Mouse (Mus musculus): Measurements from ENCODE around the gene Rpl27.
A peak's percentile ranks its signal among the peaks of the same experiment; 100 is the strongest.
"Not testable (repeated sequence)": the region's sequence is repeated elsewhere in the genome, so short reads cannot be mapped to it uniquely, and the experiment has no call there.

The Rpl27 gene

GRCm38 (mm10) chr11:101442127-101442693 lies at the start of gene Rpl27:
Rpl27 (plus strand) TSS chr11:101442298.
- peak; percentile 95 to 96 for DNase-seq

- DNase-seq, result peak; percentile 50
Observed at GRCm38 (mm10) chr11:101395110-101395509, 47.0 kb upstream of the Rpl27 start.

DNA sequence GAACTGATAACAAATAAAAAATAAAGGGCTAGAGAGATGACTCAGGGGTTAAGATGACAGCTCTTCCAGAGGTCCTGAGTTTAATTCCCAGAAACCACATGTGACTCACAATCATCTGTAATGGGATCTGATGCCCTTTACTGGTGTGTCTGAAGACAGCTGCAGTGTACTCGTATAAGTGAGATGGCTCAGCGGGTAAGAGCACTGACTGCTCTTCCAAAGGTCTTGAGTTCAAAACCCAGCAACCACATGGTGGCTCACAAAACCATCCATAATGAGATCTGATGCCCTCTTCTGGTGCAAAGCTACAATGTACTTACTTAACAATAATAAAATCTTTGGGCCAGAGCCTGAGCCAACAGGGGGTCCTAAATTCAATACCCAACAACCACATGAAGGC lies 26.8 kb upstream of the Rpl27 start:
- no peak for DNase-seq

DNA sequence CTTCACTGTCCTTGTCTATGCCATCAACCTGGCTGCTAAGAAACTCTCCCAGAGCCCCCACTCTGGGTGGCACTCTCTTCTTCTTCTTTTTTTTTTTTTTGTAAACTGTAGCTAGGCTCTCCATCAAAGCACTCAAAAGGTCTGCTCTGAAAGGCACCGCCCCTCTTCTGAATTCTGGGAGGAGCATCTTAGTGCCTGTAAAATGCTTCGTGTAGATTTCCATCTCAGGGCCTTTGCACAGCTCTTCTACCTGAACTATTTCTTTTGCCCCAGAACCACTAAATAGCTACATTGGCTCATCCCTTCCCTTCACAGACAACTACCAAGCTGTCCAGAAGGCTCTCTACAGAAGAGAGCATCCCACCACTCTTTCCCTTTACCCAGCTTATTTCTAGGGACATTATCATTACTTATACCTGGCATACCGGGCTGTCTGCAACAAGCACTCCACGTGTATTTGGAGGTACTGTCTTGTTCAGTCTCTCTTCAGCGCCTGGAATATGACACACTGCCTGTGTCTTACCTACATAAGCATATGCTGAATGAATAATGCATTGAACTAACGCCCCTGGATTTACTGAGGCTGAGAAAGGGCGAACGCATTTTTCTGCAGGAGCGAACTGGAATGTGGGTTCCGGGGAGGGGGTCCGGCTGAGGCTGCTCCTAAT lies 25.5 kb upstream of the Rpl27 start:
- no peak for DNase-seq

GRCm38 (mm10) chr11:101417101-101417855 lies 24.8 kb upstream of the Rpl27 start, which contains the start of gene Aarsd1:
Aarsd1 (minus strand) TSS chr11:101417615.
- DNase-seq, result peak; percentile 86

DNA sequence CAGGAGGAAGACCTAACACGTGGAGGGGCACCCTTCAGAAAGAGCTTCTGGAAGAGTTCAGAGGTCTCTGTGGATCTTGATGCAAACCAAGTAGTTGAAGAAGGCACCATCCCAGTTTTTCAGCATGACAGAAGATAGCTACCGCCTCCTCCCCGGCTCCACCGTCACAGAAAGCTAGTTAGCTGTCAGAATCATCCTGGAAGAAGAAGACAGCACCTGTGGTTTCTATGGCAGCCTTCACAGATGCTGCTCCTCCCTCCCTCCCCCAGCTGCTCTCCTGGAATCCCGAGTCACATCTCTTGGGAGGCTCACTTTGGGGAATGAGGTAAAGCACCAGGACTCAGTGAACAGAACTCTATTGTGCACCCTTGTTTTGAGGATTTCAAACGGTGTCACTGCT lies 23.1 kb upstream of the Rpl27 start:
- DNase-seq, result no peak

DNA sequence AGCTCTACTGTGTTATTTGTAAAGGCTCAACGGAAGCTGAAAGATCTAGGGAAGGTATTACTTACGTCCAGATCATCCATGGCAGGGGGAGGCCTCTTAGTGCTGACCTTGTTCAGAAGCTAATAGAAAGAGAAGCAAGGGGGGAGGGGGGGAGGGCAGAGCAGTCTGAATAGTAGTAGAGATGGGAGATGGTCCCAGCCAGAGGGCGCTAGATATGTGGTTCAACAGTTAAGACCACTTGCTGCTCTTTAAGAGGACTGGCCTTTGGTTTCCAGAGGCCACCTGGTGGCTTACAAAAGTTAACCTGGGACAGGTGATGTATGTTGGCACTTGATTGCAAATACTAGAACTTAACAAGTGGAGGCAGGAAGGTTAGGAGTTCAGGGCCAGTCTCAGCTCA lies 22.5 kb upstream of the Rpl27 start:
- no peak for DNase-seq

DNA sequence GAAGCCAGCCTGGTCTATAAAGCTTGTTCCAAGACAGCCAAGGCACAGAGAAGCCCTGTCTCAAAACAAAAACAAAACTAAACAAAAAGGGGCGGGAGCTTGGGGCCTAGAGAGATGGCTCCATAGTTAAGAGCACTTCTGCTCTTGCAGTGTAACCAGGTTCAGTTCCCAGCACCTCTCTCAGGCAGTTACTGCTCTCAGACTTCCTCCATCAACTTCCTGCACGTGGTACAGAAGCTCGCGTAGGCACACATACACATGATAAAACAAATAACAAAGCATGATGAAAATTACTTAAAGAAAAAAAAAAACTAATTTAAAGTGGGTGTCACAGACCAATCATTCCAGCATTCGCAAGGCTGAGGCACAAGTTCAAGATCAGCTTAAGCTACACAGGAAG lies 21.9 kb upstream of the Rpl27 start:
- DNase-seq, result no peak

GRCm38 (mm10) chr11:101424105-101424851 lies 17.8 kb upstream of the Rpl27 start, which contains the start of gene Gm27029:
Gm27029 (minus strand) TSS chr11:101424796.
- peak in 1 of 2 experiments; percentile 15 for DNase-seq

GRCm38 (mm10) chr11:101424925-101425813 lies 16.9 kb upstream of the Rpl27 start, which contains the start of the genes Rundc1 and Ptges3l:
Rundc1 (plus strand) TSS chr11:101425085.
Ptges3l (minus strand) TSS chr11:101425333.
- DNase-seq, result peak; percentile 99

GRCm38 (mm10) chr11:101426165-101426564 lies 15.9 kb upstream of the Rpl27 start:
- no peak for DNase-seq

GRCm38 (mm10) chr11:101431327-101431726 lies 10.8 kb upstream of the Rpl27 start:
- no peak for DNase-seq

- DNase-seq, result no peak
Observed at GRCm38 (mm10) chr11:101433396-101433795, 8.7 kb upstream of the Rpl27 start.

GRCm38 (mm10) chr11:101435831-101436230 lies 6.3 kb upstream of the Rpl27 start:
- DNase-seq, result no peak

- DNase-seq, result no peak
Observed at GRCm38 (mm10) chr11:101436916-101437315, 5.2 kb upstream of the Rpl27 start.

- not testable (repeated sequence) for DNase-seq
Observed at GRCm38 (mm10) chr11:101438006-101438405, 4.1 kb upstream of the Rpl27 start.

DNA sequence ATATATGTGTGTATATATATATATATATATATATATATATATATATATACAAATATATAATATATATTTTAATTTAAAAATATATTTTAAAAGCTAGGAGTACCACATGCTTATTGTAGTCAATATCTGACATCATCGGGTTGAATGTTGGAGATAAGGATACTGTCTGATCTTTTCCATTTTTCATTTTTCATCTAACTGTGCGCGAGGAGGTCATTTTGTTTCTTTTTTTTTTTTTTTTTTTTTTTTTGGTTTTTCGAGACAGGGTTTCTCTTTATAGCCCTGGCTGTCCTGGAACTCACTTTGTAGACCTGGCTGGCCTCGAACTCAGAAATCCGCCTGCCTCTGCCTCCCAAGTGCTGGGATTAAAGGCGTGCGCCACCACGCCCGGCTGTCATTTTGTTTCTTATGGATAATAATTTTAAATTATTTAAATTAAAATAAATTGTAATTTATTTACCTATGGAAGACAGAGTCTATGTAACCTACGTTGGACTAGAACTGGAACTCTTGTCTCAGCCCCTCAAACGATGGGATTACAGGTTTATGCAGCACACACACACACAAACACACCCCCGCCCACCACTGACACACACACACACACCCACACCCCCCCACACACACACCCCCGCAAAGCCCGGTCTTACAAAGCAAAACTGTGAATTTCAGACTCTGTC lies 510 bp upstream of the Rpl27 start:
- DNase-seq, result not testable (repeated sequence)

- no peak for DNase-seq
Observed at GRCm38 (mm10) chr11:101442760-101443159, 662 bp downstream of the Rpl27 start.

GRCm38 (mm10) chr11:101446319-101446718 lies 4.2 kb downstream of the Rpl27 start:
- no peak for DNase-seq

- not testable (repeated sequence) for DNase-seq
Observed at GRCm38 (mm10) chr11:101446860-101447259, 4.8 kb downstream of the Rpl27 start.

DNA sequence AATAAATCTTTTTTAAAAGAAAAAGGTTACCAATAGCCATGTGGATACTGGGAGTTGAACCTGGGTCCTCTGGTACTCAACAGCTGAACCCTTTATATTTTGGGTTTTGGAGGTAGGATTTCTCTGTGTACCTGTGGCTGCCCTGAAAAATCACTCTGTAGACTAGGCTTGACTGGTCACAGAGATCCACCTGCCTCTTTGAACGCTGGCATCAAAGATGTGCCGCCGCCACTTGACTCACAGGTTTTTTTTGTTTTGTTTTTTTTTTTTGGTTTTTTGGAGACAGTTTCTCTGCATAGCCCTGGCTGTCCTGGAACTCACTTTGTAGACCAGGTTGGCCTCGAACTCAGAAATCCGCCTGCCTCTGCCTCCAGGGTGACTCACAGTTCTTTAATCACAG lies 5.7 kb downstream of the Rpl27 start:
- no peak for DNase-seq
